Mouse (Mus musculus): Measurements from ENCODE around the gene Cntd1. TPM values are rescaled to one million over a fixed set of nuclear protein-coding genes. Genes with fewer than 3 reads are reported as not detected.

The Cntd1 gene
- polyA plus RNA-seq (2012; rRNA removed): 0.93 and 1.1 TPM in 2 replicates

GRCm38 (mm10) chr11:101278223-101279192 lies at the start of gene Cntd1, which contains the start of gene Coa3:
Gene Cntd1 (plus strand): TSS chr11:101279012.
Gene Coa3 (minus strand): TSS chr11:101279114.

GRCm38 (mm10) chr11:101245855-101246701 lies 32.7 kb upstream of the Cntd1 start, which contains the start of gene Ramp2:
Gene Ramp2 (plus strand): TSS chr11:101246028.

GRCm38 (mm10) chr11:101253613-101254389 lies 25.0 kb upstream of the Cntd1 start, which contains the start of gene Vps25:
Gene Vps25 (plus strand): TSS chr11:101253707.

GRCm38 (mm10) chr11:101259948-101260825 lies 18.6 kb upstream of the Cntd1 start, which contains the start of gene Wnk4:
Gene Wnk4 (plus strand): TSS chr11:101260567.

GRCm38 (mm10) chr11:101302004-101302798 lies 23.4 kb downstream of the Cntd1 start, which contains the start of gene Becn1:
Gene Becn1 (minus strand): TSS chr11:101302286.

GRCm38 (mm10) chr11:101315665-101316500 lies 37.1 kb downstream of the Cntd1 start, which contains the start of gene Psme3:
Gene Psme3 (plus strand): TSS chr11:101316213.

GRCm38 (mm10) chr11:101324763-101325162 lies 46.0 kb downstream of the Cntd1 start, which contains the start of gene Aoc2:
Gene Aoc2 (plus strand): TSS chr11:101325063.

GRCm38 (mm10) chr11:101330371-101330924 lies 51.6 kb downstream of the Cntd1 start, which contains the start of gene Aoc3:
Gene Aoc3 (plus strand): TSS chr11:101330605.

Other genes starting within 250 kb of the Cntd1 start
- 9.0 and 11.7 TPM in 2 replicates for gene Naglu, start 209.0 kb upstream of the Cntd1 start, polyA plus RNA-seq (2012; rRNA removed)
- 0.57 and 0.60 TPM in 2 replicates for gene Hsd17b1, start 200.6 kb upstream of the Cntd1 start, polyA plus RNA-seq (2012; rRNA removed)
- 53.2 and 56.6 TPM in 2 replicates for gene Coasy, start 196.4 kb upstream of the Cntd1 start, polyA plus RNA-seq (2012; rRNA removed)
- 55.4 and 59.4 TPM in 2 replicates for gene Mlx, start 191.7 kb upstream of the Cntd1 start, polyA plus RNA-seq (2012; rRNA removed)
- gene Psmc3ip, start 183.6 kb upstream of the Cntd1 start, polyA plus RNA-seq (2012; rRNA removed): 26.7 and 35.7 TPM in 2 replicates
- 61.6 and 65.4 TPM in 2 replicates for gene Retreg3, start 159.1 kb upstream of the Cntd1 start, polyA plus RNA-seq (2012; rRNA removed)
- gene Tubg1, start 159.1 kb upstream of the Cntd1 start, polyA plus RNA-seq (2012; rRNA removed): 30.2 and 32.6 TPM in 2 replicates
- 25.1 and 25.6 TPM in 2 replicates for gene Tubg2, start 123.1 kb upstream of the Cntd1 start, polyA plus RNA-seq (2012; rRNA removed)
- gene Cntnap1, start 108.5 kb upstream of the Cntd1 start, polyA plus RNA-seq (2012; rRNA removed): 3.3 and 5.1 TPM in 2 replicates
- gene Plekhh3, start 107.7 kb upstream of the Cntd1 start, polyA plus RNA-seq (2012; rRNA removed): 8.5 and 12.1 TPM in 2 replicates
- 0.16 and 0.34 TPM in 2 replicates for gene Ccr10, start 103.6 kb upstream of the Cntd1 start, polyA plus RNA-seq (2012; rRNA removed)
- 27.4 and 32.0 TPM in 2 replicates for gene Ezh1, start 52.5 kb upstream of the Cntd1 start, polyA plus RNA-seq (2012; rRNA removed)
- gene Ramp2, start 33.0 kb upstream of the Cntd1 start, polyA plus RNA-seq (2012; rRNA removed): 61.7 and 80.4 TPM in 2 replicates
- gene Vps25, start 25.3 kb upstream of the Cntd1 start, polyA plus RNA-seq (2012; rRNA removed): 67.6 and 69.5 TPM in 2 replicates
- gene Wnk4, start 18.4 kb upstream of the Cntd1 start, polyA plus RNA-seq (2012; rRNA removed): 5.1 and 10.7 TPM in 2 replicates
- 153 and 181 TPM in 2 replicates for gene Coa3, start 102 bp downstream of the Cntd1 start, polyA plus RNA-seq (2012; rRNA removed)
- 116 and 133 TPM in 2 replicates for gene Becn1, start 23.3 kb downstream of the Cntd1 start, polyA plus RNA-seq (2012; rRNA removed)
- gene Psme3, start 37.2 kb downstream of the Cntd1 start, polyA plus RNA-seq (2012; rRNA removed): 118 and 123 TPM in 2 replicates
- gene Aoc2, start 46.1 kb downstream of the Cntd1 start, polyA plus RNA-seq (2012; rRNA removed): 9.5 and 10.2 TPM in 2 replicates
- gene Aoc3, start 51.6 kb downstream of the Cntd1 start, polyA plus RNA-seq (2012; rRNA removed): 0.27 and 0.85 TPM in 2 replicates
- not detected in 2 replicates for gene G6pc, start 88.5 kb downstream of the Cntd1 start, polyA plus RNA-seq (2012; rRNA removed)
- gene Aarsd1, start 138.6 kb downstream of the Cntd1 start, polyA plus RNA-seq (2012; rRNA removed): 55.6 and 56.6 TPM in 2 replicates
- 3.9 and 4.4 TPM in 2 replicates for gene Gm27029, start 145.8 kb downstream of the Cntd1 start, polyA plus RNA-seq (2012; rRNA removed)
- gene Rundc1, start 146.1 kb downstream of the Cntd1 start, polyA plus RNA-seq (2012; rRNA removed): 27.5 and 28.6 TPM in 2 replicates
- 3.3 and 7.2 TPM in 2 replicates for gene Ptges3l, start 146.3 kb downstream of the Cntd1 start, polyA plus RNA-seq (2012; rRNA removed)
- gene Rpl27, start 163.3 kb downstream of the Cntd1 start, polyA plus RNA-seq (2012; rRNA removed): 965 and 994 TPM in 2 replicates
- 5.3 and 8.1 TPM in 2 replicates for gene Ifi35, start 169.4 kb downstream of the Cntd1 start, polyA plus RNA-seq (2012; rRNA removed)
- 141 and 209 TPM in 2 replicates for gene Rnd2, start 186.0 kb downstream of the Cntd1 start, polyA plus RNA-seq (2012; rRNA removed)
- gene Vat1, start 187.2 kb downstream of the Cntd1 start, polyA plus RNA-seq (2012; rRNA removed): 147 and 149 TPM in 2 replicates

All from central nervous system, embryonic 14 days (tissue).